In genomic region chr12:86916796-86917573, GRCm38 (mm10) we compare ENCODE assay signal across 15 mouse cellular contexts. TPM values are rescaled to one million over a fixed set of nuclear protein-coding genes. Genes with fewer than 3 reads are reported as not detected.
DNase-seq lines count a peak whose midpoint lies in the region; ATAC-seq lines count a peak whose summit lies in the region.
"Had no signal": no experiment of that assay in that cellular context is flagged by ENCODE, and none has a peak within 500 bp of the region (broad histone marks: within the 10 kb centered on the region; RNA-seq: fewer than 3 reads in every experiment).

No protein-coding gene starts in this region.

- H3K36me3 ChIP-seq in hindbrain, embryonic 14.5 days (replicated peaks; ENCODE audit: control insufficient read depth, insufficient read depth): no peaks in the 10 kb centered on the region
- H3K36me3 ChIP-seq in neural tube, embryonic 14.5 days (ENCODE audit: control insufficient read depth, insufficient read depth, low read length): no peaks in the 10 kb centered on the region
- H3K36me3 ChIP-seq: embryonic facial prominence, embryonic 15.5 days; limb, embryonic 13.5 days had no signal

- no peaks in the 10 kb centered on the region for H3K27me3 ChIP-seq in hindbrain, embryonic 14.5 days (ENCODE audit: control insufficient read depth, insufficient read depth, low read length)
- no peaks in the 10 kb centered on the region for H3K27me3 ChIP-seq in neural tube, embryonic 14.5 days (ENCODE audit: control insufficient read depth, insufficient read depth, low read length)
- H3K27me3 ChIP-seq: embryonic facial prominence, embryonic 15.5 days had no signal

- 79% methylated on average over 7 of the region's 7 CpGs for WGBS in hindbrain, embryonic 14.5 days
- WGBS in neural tube, embryonic 14.5 days: 85% methylated on average over 7 of the region's 7 CpGs

- peaks cover 39% of the 10 kb centered on the region for H3K4me1 ChIP-seq in hindbrain, embryonic 14.5 days (replicated peaks; ENCODE audit: control insufficient read depth, insufficient read depth, low read length)
- peaks cover 27% of the 10 kb centered on the region for H3K4me1 ChIP-seq in neural tube, embryonic 14.5 days (ENCODE audit: control insufficient read depth, insufficient read depth, low read length)

- H3K4me2 ChIP-seq in hindbrain, embryonic 14.5 days (replicated peaks): no peak overlapping the region
- H3K4me2 ChIP-seq in neural tube, embryonic 14.5 days (ENCODE audit: low read depth, low read length): no peak overlapping the region
- H3K4me2 ChIP-seq: embryonic facial prominence, embryonic 15.5 days; limb, embryonic 13.5 days had no signal

- H3K9me3 ChIP-seq in hindbrain, embryonic 14.5 days (ENCODE audit: control insufficient read depth, low read length): no peaks in the 10 kb centered on the region
- no peaks in the 10 kb centered on the region for H3K9me3 ChIP-seq in neural tube, embryonic 14.5 days (ENCODE audit: control insufficient read depth, low read length)
- H3K9me3 ChIP-seq: embryonic facial prominence, embryonic 15.5 days; limb, embryonic 13.5 days had no signal

- peak; percentile 86 for DNase-seq in heart, adult 11 months
- DNase-seq in heart, postnatal 4 days: no peak
- DNase-seq in ZHBTc4 (ENCODE audit: low read depth, low spot score): peak; percentile 81
- DNase-seq in hindbrain, embryonic 14.5 days (ENCODE audit: low spot score): no peak
- DNase-seq in layer of hippocampus, postnatal 36 days: no peak
- DNase-seq in embryo, embryonic 10 days (ENCODE audit: low spot score): no peak
- DNase-seq: cerebellum, adult 11 months; kidney, adult 8-10 months; lung, adult 18-20 months; lung, postnatal 4 days had no signal

- no peak overlapping the region for H3K4me3 ChIP-seq in hindbrain, embryonic 14.5 days (replicated peaks; ENCODE audit: low read length)
- H3K4me3 ChIP-seq in neural tube, embryonic 14.5 days (ENCODE audit: low read depth, low read length): no peak overlapping the region
- H3K4me3 ChIP-seq: embryonic facial prominence, embryonic 15.5 days; limb, embryonic 13.5 days had no signal

- peak overlapping the region; percentile 91 for H3K27ac ChIP-seq in hindbrain, embryonic 14.5 days
- peak overlapping the region; percentile 90 for H3K27ac ChIP-seq in neural tube, embryonic 14.5 days (ENCODE audit: low read depth, low read length)
- H3K27ac ChIP-seq: embryonic facial prominence, embryonic 15.5 days; limb, embryonic 13.5 days had no signal

- ATAC-seq in hindbrain, embryonic 14.5 days (ENCODE audit: low FRiP score): no peak
- no peak for ATAC-seq in neural tube, embryonic 14.5 days (ENCODE audit: low read depth)
- no peak for ATAC-seq in cerebellum, adult (ENCODE audit: insufficient number of reproducible peaks, low FRiP score, low TSS enrichment)
- ATAC-seq: activated CD4-positive, CD25-positive, alpha-beta regulatory T cell, adult 4 months had no signal

- no peak overlapping the region for H3K9ac ChIP-seq in hindbrain, embryonic 14.5 days
- H3K9ac ChIP-seq in neural tube, embryonic 14.5 days (replicated peaks; ENCODE audit: low read depth, low read length): no peak overlapping the region
- H3K9ac ChIP-seq: embryonic facial prominence, embryonic 15.5 days; limb, embryonic 13.5 days had no signal

RNA-seq across cellular contexts. Expression of gene Cipc, which starts 29.9 kb away (rescaled TPM):
- total RNA-seq in heart, postnatal 4 days (2021): 10 to 100 TPM; 34.1 to 39.3 TPM
- 46.8 and 52.1 TPM in 2 replicates for polyA plus RNA-seq in hindbrain, embryonic 14.5 days (2014; fragmentation: Nextera tagmentation; extraction: Ambion mirVana)
- 51.7 and 54.2 TPM in 2 replicates for polyA plus RNA-seq in neural tube, embryonic 14.5 days (2014; fragmentation: Nextera tagmentation; extraction: Ambion mirVana)
- 10 to 100 TPM; 66.6 to 72.9 TPM for total RNA-seq in layer of hippocampus, postnatal 36 days (2021)

RNA-seq across cellular contexts. Expression of gene Irf2bpl, which starts 32.4 kb away (rescaled TPM):
- total RNA-seq in heart, postnatal 4 days (2021): 10 to 100 TPM; 85.8 to 86.2 TPM
- polyA plus RNA-seq in hindbrain, embryonic 14.5 days (2014; fragmentation: Nextera tagmentation; extraction: Ambion mirVana): 64.5 and 65.5 TPM in 2 replicates
- 47.6 and 58.3 TPM in 2 replicates for polyA plus RNA-seq in neural tube, embryonic 14.5 days (2014; fragmentation: Nextera tagmentation; extraction: Ambion mirVana)
- total RNA-seq in layer of hippocampus, postnatal 36 days (2021): 10 to 100 TPM; 68.3 to 69.5 TPM

Comparison
In these comparisons a context has a peak if more than half of its experiments do, and no peak if none do; other contexts are left out.
1. DNase-seq: peak in heart, adult 11 months (single experiment) and ZHBTc4 (single experiment); none in heart, postnatal 4 days (single experiment), hindbrain, embryonic 14.5 days (single experiment), layer of hippocampus, postnatal 36 days (0 of 2) and embryo, embryonic 10 days (single experiment).